Comparison of ENCODE assay signal across 10 mouse cellular contexts in genomic region chr2:84454051-84454450, GRCm38 (mm10). TPM values are rescaled to one million over a fixed set of nuclear protein-coding genes. Genes with fewer than 3 reads are reported as not detected.
DNase-seq lines count a peak whose midpoint lies in the region; ATAC-seq and TF ChIP-seq lines count a peak whose summit lies in the region.
"Had no signal": no experiment of that assay in that cellular context is flagged by ENCODE, and none has a peak within 500 bp of the region (broad histone marks: within the 10 kb centered on the region; RNA-seq: fewer than 3 reads in every experiment).

No protein-coding gene starts in this region.

- WGBS in hindbrain, embryonic 11.5 days: 17% methylated on average over 5 of the region's 5 CpGs
- 24% methylated on average over 5 of the region's 5 CpGs for WGBS in hindbrain, embryonic 10.5 days
- WGBS in forebrain, postnatal 0 days: 11% methylated on average over 5 of the region's 5 CpGs

- peak; percentile 68 for TF ChIP-seq CTCF in forebrain, postnatal 0 days (IDR thresholded peaks at IDR 0.05; ENCODE audit: low read depth)

- H3K36me3 ChIP-seq in hindbrain, embryonic 11.5 days (ENCODE audit: control insufficient read depth, insufficient read depth, low read length): no peaks in the 10 kb centered on the region
- H3K36me3 ChIP-seq in hindbrain, embryonic 10.5 days: no peaks in the 10 kb centered on the region
- no peaks in the 10 kb centered on the region for H3K36me3 ChIP-seq in forebrain, postnatal 0 days (ENCODE audit: insufficient read depth)
- H3K36me3 ChIP-seq: embryonic facial prominence, embryonic 12.5 days; liver, embryonic 13.5 days had no signal

- no peak overlapping the region for H3K9ac ChIP-seq in hindbrain, embryonic 11.5 days (ENCODE audit: low read depth, low read length)
- H3K9ac ChIP-seq in forebrain, postnatal 0 days: no peak overlapping the region
- H3K9ac ChIP-seq: embryonic facial prominence, embryonic 12.5 days; liver, embryonic 13.5 days had no signal

- no peaks in the 10 kb centered on the region for H3K27me3 ChIP-seq in hindbrain, embryonic 11.5 days (ENCODE audit: control insufficient read depth, insufficient read depth, low read length)
- H3K27me3 ChIP-seq in hindbrain, embryonic 10.5 days (ENCODE audit: insufficient read depth, poor library complexity, severe bottlenecking): no peaks in the 10 kb centered on the region
- no peaks in the 10 kb centered on the region for H3K27me3 ChIP-seq in forebrain, postnatal 0 days (ENCODE audit: insufficient read depth, low read length)
- H3K27me3 ChIP-seq: embryonic facial prominence, embryonic 12.5 days; liver, embryonic 13.5 days had no signal

- no peak overlapping the region for H3K4me3 ChIP-seq in hindbrain, embryonic 11.5 days (ENCODE audit: low read depth, low read length)
- no peak overlapping the region for H3K4me3 ChIP-seq in hindbrain, embryonic 10.5 days
- no peak overlapping the region for H3K4me3 ChIP-seq in forebrain, postnatal 0 days (ENCODE audit: low read depth, low read length)
- H3K4me3 ChIP-seq: embryonic facial prominence, embryonic 12.5 days; liver, embryonic 13.5 days had no signal

- peak; percentile 79 for DNase-seq in hindbrain, embryonic 11.5 days (ENCODE audit: low spot score)
- no peak for DNase-seq in hindbrain, embryonic 10.5 days (ENCODE audit: low spot score)
- peak; percentile 43 to 55 for DNase-seq in B cell, adult 2 months
- peak; percentile 20 for DNase-seq in Muller cell, postnatal 12 days (ENCODE audit: inconsistent ontology term)
- peak; percentile 65 for DNase-seq in forebrain, postnatal 0 days
- DNase-seq in lung, postnatal 36 days: peak; percentile 80
- no peak for DNase-seq in ovary, postnatal 10 days (ENCODE audit: low spot score)
- no peak for DNase-seq in urinary bladder, postnatal 4 days (ENCODE audit: low spot score in 2 of 2)
- DNase-seq: liver, embryonic 13.5 days had no signal

- no peak overlapping the region for H3K27ac ChIP-seq in hindbrain, embryonic 11.5 days (ENCODE audit: low read depth, low read length)
- no peak overlapping the region for H3K27ac ChIP-seq in hindbrain, embryonic 10.5 days
- H3K27ac ChIP-seq in forebrain, postnatal 0 days (ENCODE audit: low read depth, low read length): no peak overlapping the region
- H3K27ac ChIP-seq: embryonic facial prominence, embryonic 12.5 days; liver, embryonic 13.5 days had no signal

- no peaks in the 10 kb centered on the region for H3K4me1 ChIP-seq in hindbrain, embryonic 11.5 days (replicated peaks; ENCODE audit: control insufficient read depth, insufficient read depth, low read length)
- H3K4me1 ChIP-seq in hindbrain, embryonic 10.5 days (replicated peaks): no peaks in the 10 kb centered on the region
- no peaks in the 10 kb centered on the region for H3K4me1 ChIP-seq in forebrain, postnatal 0 days (ENCODE audit: insufficient read depth)
- H3K4me1 ChIP-seq: embryonic facial prominence, embryonic 12.5 days had no signal

- ATAC-seq in hindbrain, embryonic 11.5 days (ENCODE audit: low FRiP score): peak; percentile 54; the same call in 1 of the 2 replicates
- ATAC-seq in forebrain, postnatal 0 days: peak; percentile 64; the same call in 1 of the 2 replicates

- no peak overlapping the region for H3K4me2 ChIP-seq in hindbrain, embryonic 11.5 days (replicated peaks; ENCODE audit: low read depth, low read length)
- no peak overlapping the region for H3K4me2 ChIP-seq in forebrain, postnatal 0 days (ENCODE audit: low read depth)
- H3K4me2 ChIP-seq: embryonic facial prominence, embryonic 12.5 days; liver, embryonic 13.5 days had no signal

- H3K9me3 ChIP-seq in hindbrain, embryonic 11.5 days (ENCODE audit: control insufficient read depth, low read length): no peaks in the 10 kb centered on the region
- no peaks in the 10 kb centered on the region for H3K9me3 ChIP-seq in hindbrain, embryonic 10.5 days
- H3K9me3 ChIP-seq in forebrain, postnatal 0 days (ENCODE audit: low read length): no peaks in the 10 kb centered on the region
- H3K9me3 ChIP-seq: embryonic facial prominence, embryonic 12.5 days; liver, embryonic 13.5 days had no signal

RNA-seq across cellular contexts. Expression of gene Tfpi, which starts 22.5 kb away (rescaled TPM):
- 21.8 TPM in 2 replicates for polyA plus RNA-seq in hindbrain, embryonic 11.5 days (2014; fragmentation: Nextera tagmentation; extraction: Ambion mirVana)
- 18.1 and 18.2 TPM in 2 replicates for polyA plus RNA-seq in hindbrain, embryonic 10.5 days (2016; fragmentation: Nextera tagmentation; extraction: Ambion mirVana)
- total RNA-seq in forebrain, postnatal 0 days (2014; rRNA removed): 11.6 and 16.2 TPM in 2 replicates
- 11.4 and 11.7 TPM in 2 replicates for polyA plus RNA-seq in forebrain, postnatal 0 days (2015; fragmentation: Nextera tagmentation; extraction: Ambion mirVana)

RNA-seq across cellular contexts. Expression of gene Calcrl, which starts 28.8 kb away (rescaled TPM):
- polyA plus RNA-seq in hindbrain, embryonic 11.5 days (2014; fragmentation: Nextera tagmentation; extraction: Ambion mirVana): 17.7 and 18.5 TPM in 2 replicates
- polyA plus RNA-seq in hindbrain, embryonic 10.5 days (2016; fragmentation: Nextera tagmentation; extraction: Ambion mirVana): 12.9 and 13.1 TPM in 2 replicates
- 12.5 and 14.1 TPM in 2 replicates for total RNA-seq in forebrain, postnatal 0 days (2014; rRNA removed)
- polyA plus RNA-seq in forebrain, postnatal 0 days (2015; fragmentation: Nextera tagmentation; extraction: Ambion mirVana): 3.9 and 6.1 TPM in 2 replicates

Comparison
In these comparisons a context has a peak if more than half of its experiments do, and no peak if none do; other contexts are left out.
1. DNase-seq: peak in hindbrain, embryonic 11.5 days (single experiment), B cell, adult 2 months (2 of 2), Muller cell, postnatal 12 days (single experiment), forebrain, postnatal 0 days (single experiment) and lung, postnatal 36 days (single experiment); none in hindbrain, embryonic 10.5 days (single experiment), ovary, postnatal 10 days (single experiment) and urinary bladder, postnatal 4 days (0 of 2).